Mouse (Mus musculus) G1E (cell line): ENCODE data around the gene Btbd9.

Source experiments
- CTCF ChIP-seq: IDR thresholded peaks from 2 replicates; pipeline ENCODE4 v1.5.1; 2012; ENCODE audit warnings: low read depth, low read length, inconsistent platforms, mixed read lengths
- GATA1 ChIP-seq: IDR thresholded peaks from 2 replicates; pipeline ENCODE4 v1.6.1; 2012; ENCODE audit warnings: borderline replicate concordance, low read length, inconsistent platforms, mixed read lengths
- TAL1 ChIP-seq: conservative IDR thresholded peaks from 2 replicates; pipeline ENCODE4 v1.6.1; 2012; ENCODE audit warnings: low read depth, low read length, inconsistent platforms, mixed read lengths

DNA sequence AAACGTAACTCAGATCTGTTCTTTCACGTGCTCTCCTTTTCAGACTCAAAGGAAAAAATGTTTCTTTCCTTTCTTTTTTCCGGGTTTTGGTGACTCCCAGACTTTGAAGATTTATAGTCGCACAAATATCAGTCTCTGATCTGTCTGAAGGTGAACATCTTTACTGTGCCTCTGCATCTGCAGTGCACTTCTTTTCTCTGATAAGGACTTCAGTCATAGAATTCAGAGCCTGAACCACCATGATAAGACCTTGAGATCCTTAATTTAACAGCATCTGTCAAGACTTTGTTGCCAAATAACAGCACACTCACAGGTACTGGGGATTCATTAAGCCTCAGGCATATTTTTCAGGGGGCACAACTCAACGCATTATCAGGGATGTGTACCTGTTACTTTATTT, 39.9 kb upstream of the Btbd9 start:
- peak; percentile 98 for TF ChIP-seq TAL1
- no peak for TF ChIP-seq CTCF
- no peak for TF ChIP-seq GATA1
